Mouse (Mus musculus): Measurements from ENCODE around the gene Lamc1. TPM values are rescaled to one million over a fixed set of nuclear protein-coding genes. Genes with fewer than 3 reads are reported as not detected.
"Not testable (repeated sequence)": the region's sequence is repeated elsewhere in the genome, so short reads cannot be mapped to it uniquely, and the experiment has no call there.

Gene Lamc1
- total and polyA plus RNA-seq, 2 experiments from 2014 or later, result 62.8 to 186 TPM

GRCm38 (mm10) chr1:153345699-153346291, 13.2 kb upstream of the Lamc1 start:
- H3K4me1 ChIP-seq (ENCODE audit: control insufficient read depth, insufficient read depth), result no peaks in the 10 kb centered on the region
- H3K4me2 ChIP-seq (ENCODE audit: low read depth, low read length), result peak overlapping the region; percentile 19; the same call in 1 of the 2 replicates
- ATAC-seq (ENCODE audit: insufficient read depth, low read depth) (no peak), DNase-seq (ENCODE audit: low spot score) (no peak)
- no peak overlapping the region for H3K4me3 ChIP-seq (ENCODE audit: low read depth, low read length)
- no peak overlapping the region for H3K9ac ChIP-seq (replicated peaks; ENCODE audit: low read depth, low read length)
- H3K9me3 ChIP-seq (replicated peaks; ENCODE audit: control insufficient read depth, low read length), result no peaks in the 10 kb centered on the region
- H3K27me3 ChIP-seq (ENCODE audit: control insufficient read depth, insufficient read depth, low read length), result no peaks in the 10 kb centered on the region
- TF ChIP-seq EP300 (IDR thresholded peaks at IDR 0.05; ENCODE audit: low read depth) (no peak), CTCF (IDR thresholded peaks at IDR 0.05; ENCODE audit: low read depth) (no peak)
- WGBS, result 76% methylated on average over 16 of the region's 16 CpGs
- no peak overlapping the region for H3K27ac ChIP-seq (ENCODE audit: low read depth)
- H3K36me3 ChIP-seq (replicated peaks; ENCODE audit: control insufficient read depth, insufficient read depth, low read length), result no peaks in the 10 kb centered on the region

- Histone ChIP-seq H3K4me1 (ENCODE audit: control insufficient read depth, insufficient read depth) (no peaks in the 10 kb centered on the region), H3K4me2 (ENCODE audit: low read depth, low read length) (no peak overlapping the region), H3K27ac (ENCODE audit: low read depth) (no peak overlapping the region), H3K9ac (replicated peaks; ENCODE audit: low read depth, low read length) (no peak overlapping the region), H3K9me3 (replicated peaks; ENCODE audit: control insufficient read depth, low read length) (no peaks in the 10 kb centered on the region), H3K4me3 (ENCODE audit: low read depth, low read length) (no peak overlapping the region), H3K36me3 (replicated peaks; ENCODE audit: control insufficient read depth, insufficient read depth, low read length) (no peaks in the 10 kb centered on the region), H3K27me3 (ENCODE audit: control insufficient read depth, insufficient read depth, low read length) (no peaks in the 10 kb centered on the region)
- TF ChIP-seq EP300 (IDR thresholded peaks at IDR 0.05; ENCODE audit: low read depth) (no peak), CTCF (IDR thresholded peaks at IDR 0.05; ENCODE audit: low read depth) (no peak)
- ATAC-seq (ENCODE audit: insufficient read depth, low read depth), result no peak
- DNase-seq (ENCODE audit: low spot score), result no peak
- whole genome bisulfite sequencing, result 79% methylated on average over 2 of the region's 2 CpGs
These were observed 12.4 kb upstream of the Lamc1 start for GRCm38 (mm10) chr1:153345002-153345401.

- not testable (repeated sequence) for H3K4me2 ChIP-seq (ENCODE audit: low read depth, low read length); ATAC-seq (ENCODE audit: insufficient read depth, low read depth); DNase-seq (ENCODE audit: low spot score); H3K27ac ChIP-seq (ENCODE audit: low read depth); H3K9ac ChIP-seq (replicated peaks; ENCODE audit: low read depth, low read length); H3K27me3 ChIP-seq (ENCODE audit: control insufficient read depth, insufficient read depth, low read length); H3K36me3 ChIP-seq (replicated peaks; ENCODE audit: control insufficient read depth, insufficient read depth, low read length); H3K4me3 ChIP-seq (ENCODE audit: low read depth, low read length); H3K9me3 ChIP-seq (replicated peaks; ENCODE audit: control insufficient read depth, low read length); H3K4me1 ChIP-seq (ENCODE audit: control insufficient read depth, insufficient read depth)
- 89% methylated on average over 10 of the region's 10 CpGs for WGBS
These were observed 2.9 kb upstream of the Lamc1 start for GRCm38 (mm10) chr1:153335451-153335850.

GRCm38 (mm10) chr1:153333296-153334121, 923 bp upstream of the Lamc1 start:
- peak; percentile 62 for DNase-seq (ENCODE audit: low spot score)
- WGBS, result 1% methylated on average over 22 of the region's 22 CpGs
- Histone ChIP-seq H3K36me3 (replicated peaks; ENCODE audit: control insufficient read depth, insufficient read depth, low read length) (no peaks in the 10 kb centered on the region; the same call in 1 of the 2 replicates), H3K27me3 (ENCODE audit: control insufficient read depth, insufficient read depth, low read length) (no peaks in the 10 kb centered on the region), H3K9ac (replicated peaks; ENCODE audit: low read depth, low read length) (peak overlapping the region; percentile 22; the same call in 1 of the 2 replicates), H3K27ac (ENCODE audit: low read depth) (peak overlapping the region; percentile 98), H3K4me3 (ENCODE audit: low read depth, low read length) (peak overlapping the region; percentile 89), H3K4me2 (ENCODE audit: low read depth, low read length) (peak overlapping the region; percentile 87), H3K9me3 (replicated peaks; ENCODE audit: control insufficient read depth, low read length) (no peaks in the 10 kb centered on the region), H3K4me1 (ENCODE audit: control insufficient read depth, insufficient read depth) (peaks cover 28% of the 10 kb centered on the region)
- TF ChIP-seq EP300 (IDR thresholded peaks at IDR 0.05; ENCODE audit: low read depth) (peak; percentile 81), CTCF (IDR thresholded peaks at IDR 0.05; ENCODE audit: low read depth) (no peak)
- ATAC-seq (ENCODE audit: insufficient read depth, low read depth), result peak; percentile 34

- ATAC-seq (ENCODE audit: insufficient read depth, low read depth) (no peak; the same call in 1 of the 2 replicates), DNase-seq (ENCODE audit: low spot score) (no peak)
- WGBS, result under 1% methylated on average over 41 of the region's 42 CpGs
- H3K27me3 ChIP-seq (ENCODE audit: control insufficient read depth, insufficient read depth, low read length), result no peaks in the 10 kb centered on the region
- no peaks in the 10 kb centered on the region; the same call in 1 of the 2 replicates for H3K36me3 ChIP-seq (replicated peaks; ENCODE audit: control insufficient read depth, insufficient read depth, low read length)
- H3K4me2 ChIP-seq (ENCODE audit: low read depth, low read length), result peak overlapping the region; percentile 87
- peaks cover 38% of the 10 kb centered on the region for H3K4me1 ChIP-seq (ENCODE audit: control insufficient read depth, insufficient read depth)
- peak overlapping the region; percentile 98 for H3K27ac ChIP-seq (ENCODE audit: low read depth)
- H3K9me3 ChIP-seq (replicated peaks; ENCODE audit: control insufficient read depth, low read length), result no peaks in the 10 kb centered on the region
- TF ChIP-seq CTCF (IDR thresholded peaks at IDR 0.05; ENCODE audit: low read depth), result peak; percentile 20; the same call in 1 of the 2 replicates
- no peak for TF ChIP-seq EP300 (IDR thresholded peaks at IDR 0.05; ENCODE audit: low read depth)
- H3K4me3 ChIP-seq (ENCODE audit: low read depth, low read length), result peak overlapping the region; percentile 89
- peak overlapping the region; percentile 98 for H3K9ac ChIP-seq (replicated peaks; ENCODE audit: low read depth, low read length)
These were observed 666 bp downstream of the Lamc1 start for GRCm38 (mm10) chr1:153331796-153332443.
